Mouse (Mus musculus): ENCODE results near the gene Asb16. TPM values are rescaled to one million over a fixed set of nuclear protein-coding genes. Genes with fewer than 3 reads are reported as not detected.

The Asb16 gene
- total RNA-seq, 2 experiments from 2014 or later, result 2.2 to 2.9 TPM

Small RNA genes within 50 kb of the gene (microRNA-seq; reads per million reads assigned to microRNA genes)
- gene Mir8101, result 1.1 to 2.2 reads per million in 2 experiments

Other genes with a start within 250 kb of the Asb16 start
- gene Mpp3, start 240.3 kb upstream of the Asb16 start, total RNA-seq (2021), result 10 to 100 TPM; 77.6 to 89.6 TPM
- gene Cd300lg, start 227.2 kb upstream of the Asb16 start, total RNA-seq (2021), result under 1 TPM in 1 of 2 experiments, not detected in 1; 0.19 TPM
- gene Mpp2, start 180.2 kb upstream of the Asb16 start, total RNA-seq (2021), result 100 to 1,000 TPM; 128 to 158 TPM
- not detected for gene Ppy, start 167.4 kb upstream of the Asb16 start, total RNA-seq (2021)
- not detected for gene Pyy, start 160.9 kb upstream of the Asb16 start, total RNA-seq (2021)
- not detected for gene Nags, start 123.2 kb upstream of the Asb16 start, total RNA-seq (2021)
- gene Tmem101, start 112.3 kb upstream of the Asb16 start, total RNA-seq (2021), result 10 to 100 TPM; 24.6 to 25.3 TPM
- gene Lsm12, start 83.4 kb upstream of the Asb16 start, total RNA-seq (2021), result 10 to 100 TPM; 55.0 to 64.2 TPM
- 10 to 100 TPM; 67.9 to 68.2 TPM for gene G6pc3, start 79.1 kb upstream of the Asb16 start, total RNA-seq (2021)
- gene Hdac5, start 38.6 kb upstream of the Asb16 start, total RNA-seq (2021), result 100 to 1,000 TPM; 298 to 303 TPM
- gene BC030867, start 19.9 kb upstream of the Asb16 start, total RNA-seq (2021), result 1 to 10 TPM; 1.0 to 2.3 TPM
- 10 to 100 TPM; 65.1 to 71.0 TPM for gene Tmub2, start 16.2 kb downstream of the Asb16 start, total RNA-seq (2021)
- gene Atxn7l3, start 27.9 kb downstream of the Asb16 start, total RNA-seq (2021), result 100 to 1,000 TPM; 224 to 230 TPM
- gene Ubtf, start 51.0 kb downstream of the Asb16 start, total RNA-seq (2021), result 100 to 1,000 TPM; 123 to 140 TPM
- under 1 TPM; 0.09 to 0.19 TPM for gene Slc4a1, start 97.5 kb downstream of the Asb16 start, total RNA-seq (2021)
- gene Rundc3a, start 124.7 kb downstream of the Asb16 start, total RNA-seq (2021), result 100 to 1,000 TPM; 477 to 484 TPM
- gene Slc25a39, start 139.2 kb downstream of the Asb16 start, total RNA-seq (2021), result 10 to 100 TPM; 60.6 to 73.2 TPM
- 10 to 100 TPM; 55.8 to 58.9 TPM for gene Grn, start 161.6 kb downstream of the Asb16 start, total RNA-seq (2021)
- gene Fam171a2, start 178.9 kb downstream of the Asb16 start, total RNA-seq (2021), result 100 to 1,000 TPM; 113 to 133 TPM
- gene Itga2b, start 201.4 kb downstream of the Asb16 start, total RNA-seq (2021), result 1 to 10 TPM; 3.3 to 3.9 TPM

Measured in left cerebral cortex, adult 18-20 months (tissue).